Mouse (Mus musculus): ENCODE results near the gene Neu2.

GRCm38 (mm10) chr1:87505524-87505923 is 4.2 kb upstream of the Neu2 start:
- TF ChIP-seq CTCF (IDR thresholded peaks at IDR 0.05; ENCODE audit: borderline replicate concordance, extremely low read depth, insufficient read depth, insufficient read length) = no peak
- TF ChIP-seq POLR2A (IDR thresholded peaks at IDR 0.05; ENCODE audit: borderline replicate concordance, extremely low read depth, insufficient read depth, insufficient read length, poor library complexity, severe bottlenecking) = no peak

Measured in brain, embryonic 14.5 days (tissue).